Mouse (Mus musculus) left cerebral cortex, postnatal 10 days (tissue): Measurements from ENCODE around the gene Sctr. TPM values are rescaled to one million over a fixed set of nuclear protein-coding genes. Genes with fewer than 3 reads are reported as not detected.

Experiments
- DNase-seq, 2 experiments: peaks; one replicate each; pipeline ENCODE4 v3.0.0; 2021 to 2022; ENCODE audit warnings: low spot score in 2 of 2, mixed read lengths in 1 of 2; ENCODE audit errors: extremely low spot score in 1 of 2
- intact Hi-C: fragments of 180-260 bp; cut with DNase I; formaldehyde crosslinking; loops from one replicate; pipeline ENCODE4 v1.15.1; 2025
- total RNA-seq, 2 experiments: library from RNA; stranded (reverse); gene quantifications; 2 replicates each; pipeline ENCODE4 v1.2.3; 2021

The Sctr gene
- total RNA-seq, 2 experiments from 2014 or later = 0.75 to 1.0 TPM

GRCm38 (mm10) chr1:120060687-120061086 lies 54.0 kb downstream of the Sctr start:
- intact Hi-C loops = no loop called here
- DNase-seq = no peak

- DNase-seq = no peak
- intact Hi-C loops = no loop called here
These were observed 55.5 kb downstream of the Sctr start for GRCm38 (mm10) chr1:120062231-120062630.

GRCm38 (mm10) chr1:120064036-120064682 lies 57.5 kb downstream of the Sctr start:
- DNase-seq = no peak
- intact Hi-C loops = no loop called here

GRCm38 (mm10) chr1:120066159-120066558 lies 59.5 kb downstream of the Sctr start:
- no peak for DNase-seq
- intact Hi-C loops = no loop called here

GRCm38 (mm10) chr1:120066625-120067024 lies 59.9 kb downstream of the Sctr start:
- intact Hi-C loops = no loop called here
- DNase-seq = no peak

GRCm38 (mm10) chr1:120069120-120069519 lies 62.4 kb downstream of the Sctr start:
- DNase-seq = no peak
- intact Hi-C loops = no loop called here

- no peak for DNase-seq
- intact Hi-C loops = no loop called here
These were observed 63.5 kb downstream of the Sctr start for GRCm38 (mm10) chr1:120070168-120070567.

GRCm38 (mm10) chr1:120071133-120071532 lies 64.4 kb downstream of the Sctr start:
- intact Hi-C loops = no loop called here
- DNase-seq = no peak

GRCm38 (mm10) chr1:120072900-120073299 lies 66.2 kb downstream of the Sctr start:
- peak in 1 of 2 experiments; percentile 88 for DNase-seq

GRCm38 (mm10) chr1:120073519-120074306 lies 67.0 kb downstream of the Sctr start, which contains the start of gene Tmem37:
TSS of gene Tmem37 (minus strand) at chr1:120074074.
- DNase-seq = peak in 1 of 2 experiments; percentile 87
- intact Hi-C loops = no loop called here

More at GRCm38 (mm10) chr1:120072900-120073299, 66.2 kb downstream of the Sctr start:
- intact Hi-C loops = no loop called here

- DNase-seq = no peak
- intact Hi-C loops = no loop called here
These were observed 67.6 kb downstream of the Sctr start for GRCm38 (mm10) chr1:120074307-120074702.

GRCm38 (mm10) chr1:120074931-120075330 lies 68.2 kb downstream of the Sctr start:
- no peak for DNase-seq
- intact Hi-C loops = no loop called here

- intact Hi-C loops = no loop called here
- DNase-seq = no peak
These were observed 68.8 kb downstream of the Sctr start for GRCm38 (mm10) chr1:120075507-120075906.

- intact Hi-C loops = no loop called here
- no peak for DNase-seq
These were observed 71.2 kb downstream of the Sctr start for GRCm38 (mm10) chr1:120077746-120078410.

GRCm38 (mm10) chr1:120080632-120081031 lies 73.9 kb downstream of the Sctr start:
- intact Hi-C loops = no loop called here
- DNase-seq = no peak

GRCm38 (mm10) chr1:120082957-120083585 lies 76.4 kb downstream of the Sctr start:
- DNase-seq = no peak
- intact Hi-C loops = no loop called here

GRCm38 (mm10) chr1:120083921-120084517 lies 77.3 kb downstream of the Sctr start:
- intact Hi-C loops = no loop called here
- no peak for DNase-seq

GRCm38 (mm10) chr1:120085696-120086095 lies 79.0 kb downstream of the Sctr start:
- intact Hi-C loops = no loop called here
- no peak for DNase-seq

GRCm38 (mm10) chr1:120086644-120087043 lies 80.0 kb downstream of the Sctr start:
- intact Hi-C loops = no loop called here
- DNase-seq = no peak
